Comparison of ENCODE assay signal across 12 mouse cellular contexts in the genomic region with DNA sequence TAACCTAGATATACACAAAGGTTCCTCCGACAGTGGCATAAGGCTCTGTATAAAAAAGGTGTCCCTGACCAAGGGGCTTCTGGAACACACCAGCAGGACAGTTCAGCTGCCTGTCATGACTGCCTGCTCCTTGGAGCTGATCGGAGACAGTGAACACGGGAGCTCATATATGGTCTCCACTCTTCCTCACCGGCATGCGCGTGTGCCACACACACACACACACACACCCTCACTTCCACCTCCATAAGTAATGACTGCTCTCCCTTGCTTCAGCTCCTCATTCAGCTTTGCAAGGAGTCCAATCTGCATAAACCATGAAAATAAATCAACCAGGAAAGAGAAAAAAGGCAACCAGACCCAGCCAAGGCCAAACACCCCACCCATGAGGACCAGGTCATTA.
DNase-seq lines count a peak whose midpoint lies in the region; ATAC-seq and TF ChIP-seq lines count a peak whose summit lies in the region.
"Had no signal": no experiment of that assay in that cellular context is flagged by ENCODE, and none has a peak within 500 bp of the region (broad histone marks: within the 10 kb centered on the region; RNA-seq: fewer than 3 reads in every experiment).

No protein-coding gene starts in this region.

- 46% methylated on average over 6 of the region's 6 CpGs for WGBS in forebrain, embryonic 15.5 days
- 81% methylated on average over 6 of the region's 6 CpGs for WGBS in midbrain, embryonic 11.5 days
- WGBS in stomach, embryonic 16.5 days = 73% methylated on average over 6 of the region's 6 CpGs
- 88% methylated on average over 6 of the region's 6 CpGs for WGBS in lung, adult 2 months

- H3K4me1 ChIP-seq in forebrain, embryonic 15.5 days = peaks cover 65% of the 10 kb centered on the region
- peaks cover 19% of the 10 kb centered on the region for H3K4me1 ChIP-seq in midbrain, embryonic 11.5 days (ENCODE audit: control insufficient read depth, insufficient read depth, low read length)
- H3K4me1 ChIP-seq in stomach, embryonic 16.5 days (ENCODE audit: control insufficient read depth, insufficient read depth, low read length) = peaks cover 16% of the 10 kb centered on the region; the same call in 1 of the 2 replicates
- peaks cover 4% of the 10 kb centered on the region for H3K4me1 ChIP-seq in lung, adult 2 months (ENCODE audit: control insufficient read depth, insufficient read depth, low read length)

- no peaks in the 10 kb centered on the region for H3K27me3 ChIP-seq in forebrain, embryonic 15.5 days
- no peaks in the 10 kb centered on the region for H3K27me3 ChIP-seq in midbrain, embryonic 11.5 days (ENCODE audit: control insufficient read depth, insufficient read depth, low read length)
- H3K27me3 ChIP-seq in stomach, embryonic 16.5 days (ENCODE audit: control insufficient read depth, insufficient read depth, low read length) = no peaks in the 10 kb centered on the region
- H3K27me3 ChIP-seq: limb, embryonic 15.5 days had no signal

- no peaks in the 10 kb centered on the region for H3K9me3 ChIP-seq in forebrain, embryonic 15.5 days
- no peaks in the 10 kb centered on the region for H3K9me3 ChIP-seq in midbrain, embryonic 11.5 days (ENCODE audit: control insufficient read depth, low read length)
- no peaks in the 10 kb centered on the region for H3K9me3 ChIP-seq in stomach, embryonic 16.5 days (replicated peaks; ENCODE audit: control insufficient read depth, low read length)
- H3K9me3 ChIP-seq: limb, embryonic 15.5 days had no signal

- H3K36me3 ChIP-seq in forebrain, embryonic 15.5 days = no peaks in the 10 kb centered on the region
- H3K36me3 ChIP-seq in midbrain, embryonic 11.5 days (ENCODE audit: control insufficient read depth, insufficient read depth, low read length) = no peaks in the 10 kb centered on the region
- no peaks in the 10 kb centered on the region for H3K36me3 ChIP-seq in stomach, embryonic 16.5 days (ENCODE audit: control insufficient read depth, insufficient read depth, low read length)
- H3K36me3 ChIP-seq: limb, embryonic 15.5 days had no signal

- peak overlapping the region; percentile 14 for H3K4me2 ChIP-seq in forebrain, embryonic 15.5 days (replicated peaks)
- H3K4me2 ChIP-seq in midbrain, embryonic 11.5 days = no peak overlapping the region
- H3K4me2 ChIP-seq in stomach, embryonic 16.5 days (ENCODE audit: low read depth, low read length) = no peak overlapping the region
- H3K4me2 ChIP-seq: limb, embryonic 15.5 days had no signal

- no peak for TF ChIP-seq CTCF in layer of hippocampus, adult 2 months (conservative IDR thresholded peaks at IDR 0.05)
- TF ChIP-seq CTCF in lung, adult 2 months (IDR thresholded peaks at IDR 0.05; ENCODE audit: insufficient read depth, low read length) = no peak

- no peak overlapping the region for H3K9ac ChIP-seq in forebrain, embryonic 15.5 days (replicated peaks)
- no peak overlapping the region for H3K9ac ChIP-seq in midbrain, embryonic 11.5 days (ENCODE audit: low read length)
- H3K9ac ChIP-seq in stomach, embryonic 16.5 days (ENCODE audit: low read length) = no peak overlapping the region
- H3K9ac ChIP-seq: limb, embryonic 15.5 days had no signal

- ATAC-seq in forebrain, embryonic 15.5 days (replicated peaks) = peak; percentile 53
- peak; percentile 34; the same call in 1 of the 2 replicates for ATAC-seq in midbrain, embryonic 11.5 days (ENCODE audit: low FRiP score)
- ATAC-seq in stomach, embryonic 16.5 days (ENCODE audit: insufficient read depth, low FRiP score) = no peak

- peak overlapping the region; percentile 15; the same call in 1 of the 2 replicates for H3K27ac ChIP-seq in layer of hippocampus, adult 2 months
- H3K27ac ChIP-seq in forebrain, embryonic 15.5 days (replicated peaks) = peak overlapping the region; percentile 86
- peak overlapping the region; percentile 59; the same call in 1 of the 2 replicates for H3K27ac ChIP-seq in midbrain, embryonic 11.5 days (ENCODE audit: low read depth, low read length)
- peak overlapping the region; percentile 47; the same call in 1 of the 2 replicates for H3K27ac ChIP-seq in stomach, embryonic 16.5 days (ENCODE audit: low read length)
- H3K27ac ChIP-seq: macrophage had no signal

- DNase-seq in layer of hippocampus, adult 2 months (ENCODE audit: low spot score in 2 of 2) = no peak
- DNase-seq in layer of hippocampus, adult 8-10 months (ENCODE audit: low spot score in 2 of 2) = no peak
- DNase-seq in midbrain, embryonic 11.5 days (ENCODE audit: low spot score, missing footprints) = no peak
- no peak for DNase-seq in heart, adult 18-20 months
- DNase-seq in spleen, adult 18-20 months = no peak
- no peak for DNase-seq in lung, adult 2 months
- DNase-seq: kidney, postnatal 14 days; right cerebral cortex, postnatal 25 days had no signal

- H3K4me3 ChIP-seq in layer of hippocampus, adult 2 months = no peak overlapping the region
- H3K4me3 ChIP-seq in forebrain, embryonic 15.5 days = no peak overlapping the region
- no peak overlapping the region for H3K4me3 ChIP-seq in midbrain, embryonic 11.5 days (ENCODE audit: low read depth, low read length)
- no peak overlapping the region for H3K4me3 ChIP-seq in stomach, embryonic 16.5 days (replicated peaks; ENCODE audit: low read length)
- no peak overlapping the region for H3K4me3 ChIP-seq in lung, adult 2 months (replicated peaks; ENCODE audit: extremely low read depth, low read depth, low read length)
- H3K4me3 ChIP-seq: limb, embryonic 15.5 days had no signal

- no peak for TF ChIP-seq POLR2A in lung, adult 2 months (IDR thresholded peaks at IDR 0.05; ENCODE audit: borderline replicate concordance, extremely low read depth, low read depth, low read length)

Comparison
In these comparisons a context has a peak if more than half of its experiments do, and no peak if none do; other contexts are left out.
1. H3K27ac ChIP-seq: peak in every context shown above with its lines; median percentile 86 in forebrain, embryonic 15.5 days; 59 in midbrain, embryonic 11.5 days; 47 in stomach, embryonic 16.5 days; 15 in layer of hippocampus, adult 2 months.